Mouse (Mus musculus): ENCODE results near the gene Car11. TPM values are rescaled to one million over a fixed set of nuclear protein-coding genes. Genes with fewer than 3 reads are reported as not detected.
A peak's percentile ranks its signal among the peaks of the same experiment; 100 is the strongest.

The Car11 gene
- polyA plus RNA-seq, 1 experiment from 2014 or later = 8.8 TPM

DNA sequence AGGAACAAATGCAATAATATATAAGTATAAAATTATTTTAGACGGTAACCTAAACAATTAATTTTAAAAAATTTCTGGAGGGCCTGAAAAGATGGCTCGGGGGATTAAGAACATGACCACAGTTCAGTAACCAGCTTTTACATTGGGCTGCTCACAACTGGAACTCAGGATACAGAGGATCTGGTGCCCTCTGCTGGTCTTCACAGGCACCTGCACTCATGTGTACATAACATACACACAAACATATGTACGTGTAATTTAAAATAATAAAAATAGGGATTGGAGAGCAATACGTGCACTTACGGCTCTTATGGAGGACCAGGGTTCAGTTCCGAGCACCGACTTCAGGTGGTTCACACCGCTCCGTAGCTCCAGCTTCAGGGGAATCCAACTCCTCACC lies 30.7 kb upstream of the Car11 start:
- Histone ChIP-seq H3K36me3 (ENCODE audit: control insufficient read depth, insufficient read depth, low read length) (no peaks in the 10 kb centered on the region), H3K4me2 (replicated peaks; ENCODE audit: low read depth, low read length) (no peak overlapping the region), H3K9ac (ENCODE audit: low read depth, low read length) (no peak overlapping the region), H3K4me1 (replicated peaks; ENCODE audit: control insufficient read depth, insufficient read depth, low read length) (no peaks in the 10 kb centered on the region), H3K27me3 (ENCODE audit: control insufficient read depth, insufficient read depth, low read length) (no peaks in the 10 kb centered on the region), H3K9me3 (ENCODE audit: control insufficient read depth, low read length) (no peaks in the 10 kb centered on the region), H3K27ac (ENCODE audit: low read depth, low read length) (no peak overlapping the region), H3K4me3 (ENCODE audit: low read depth, low read length) (no peak overlapping the region)
- WGBS = 95% methylated on average over 9 of the region's 9 CpGs
- ATAC-seq (ENCODE audit: low FRiP score) = no peak
- DNase-seq (ENCODE audit: low spot score) = no peak

DNA sequence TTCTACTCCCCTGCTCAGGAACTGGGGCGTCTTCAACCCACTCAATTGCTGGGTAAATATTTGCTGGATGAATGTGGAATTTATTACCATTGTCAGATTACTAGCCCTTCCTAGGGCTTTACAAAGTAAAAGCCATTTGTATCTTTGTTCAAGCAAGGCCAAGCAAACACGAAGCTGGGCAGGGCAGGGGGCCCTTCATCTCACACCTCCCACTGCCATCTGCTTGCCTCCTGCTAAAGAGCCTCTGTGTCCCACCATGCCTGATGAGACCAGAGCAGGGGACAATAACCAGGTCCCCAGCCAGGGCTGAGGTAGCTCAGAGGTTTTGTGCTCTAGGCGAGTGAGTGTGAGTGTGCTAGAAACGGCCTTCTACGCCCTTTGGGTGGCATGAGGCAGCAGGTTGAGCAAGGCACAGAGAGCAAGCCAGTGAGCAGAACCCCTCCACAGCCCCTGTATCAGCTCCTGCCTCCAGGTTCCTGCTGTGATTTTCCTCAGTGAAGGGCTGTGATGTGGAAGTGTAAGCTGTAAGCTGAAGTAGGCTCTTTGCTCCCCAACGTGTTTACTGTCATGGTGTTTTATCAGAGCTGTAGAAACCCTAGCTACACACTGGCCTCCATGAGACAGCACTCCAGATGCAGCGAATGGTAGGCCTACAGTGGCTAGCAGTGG lies 21.9 kb upstream of the Car11 start:
- Histone ChIP-seq H3K4me2 (replicated peaks; ENCODE audit: low read depth, low read length) (no peak overlapping the region), H3K4me1 (replicated peaks; ENCODE audit: control insufficient read depth, insufficient read depth, low read length) (no peaks in the 10 kb centered on the region), H3K36me3 (ENCODE audit: control insufficient read depth, insufficient read depth, low read length) (no peaks in the 10 kb centered on the region), H3K9me3 (ENCODE audit: control insufficient read depth, low read length) (no peaks in the 10 kb centered on the region), H3K9ac (ENCODE audit: low read depth, low read length) (no peak overlapping the region), H3K27me3 (ENCODE audit: control insufficient read depth, insufficient read depth, low read length) (no peaks in the 10 kb centered on the region), H3K4me3 (ENCODE audit: low read depth, low read length) (no peak overlapping the region), H3K27ac (ENCODE audit: low read depth, low read length) (no peak overlapping the region)
- ATAC-seq (ENCODE audit: low FRiP score) = no peak
- WGBS = 77% methylated on average over 7 of the region's 7 CpGs
- DNase-seq (ENCODE audit: low spot score) = no peak

DNA sequence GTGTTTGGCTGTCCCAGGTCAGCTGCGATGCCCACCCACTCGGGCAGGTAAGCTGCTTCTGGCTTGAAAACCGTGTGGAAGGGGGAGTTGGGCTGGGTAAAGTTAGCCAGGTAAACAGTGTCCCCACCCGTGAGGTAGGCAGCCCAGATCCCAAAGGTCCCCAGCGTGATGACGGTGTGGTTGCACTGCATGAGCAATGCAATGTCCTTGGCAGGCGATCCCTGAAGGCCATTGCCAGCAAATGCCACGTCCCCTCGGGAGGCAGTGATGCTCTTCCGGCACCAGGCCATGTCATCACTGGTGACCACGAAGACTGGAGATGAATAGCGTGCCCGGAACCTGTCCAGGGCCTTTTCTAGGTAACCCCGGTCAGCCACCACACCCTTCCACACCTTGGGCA lies 21.1 kb upstream of the Car11 start:
- no peaks in the 10 kb centered on the region for H3K27me3 ChIP-seq (ENCODE audit: control insufficient read depth, insufficient read depth, low read length)
- 90% methylated on average over 14 of the region's 14 CpGs for WGBS
- no peak for DNase-seq (ENCODE audit: low spot score)

DNA sequence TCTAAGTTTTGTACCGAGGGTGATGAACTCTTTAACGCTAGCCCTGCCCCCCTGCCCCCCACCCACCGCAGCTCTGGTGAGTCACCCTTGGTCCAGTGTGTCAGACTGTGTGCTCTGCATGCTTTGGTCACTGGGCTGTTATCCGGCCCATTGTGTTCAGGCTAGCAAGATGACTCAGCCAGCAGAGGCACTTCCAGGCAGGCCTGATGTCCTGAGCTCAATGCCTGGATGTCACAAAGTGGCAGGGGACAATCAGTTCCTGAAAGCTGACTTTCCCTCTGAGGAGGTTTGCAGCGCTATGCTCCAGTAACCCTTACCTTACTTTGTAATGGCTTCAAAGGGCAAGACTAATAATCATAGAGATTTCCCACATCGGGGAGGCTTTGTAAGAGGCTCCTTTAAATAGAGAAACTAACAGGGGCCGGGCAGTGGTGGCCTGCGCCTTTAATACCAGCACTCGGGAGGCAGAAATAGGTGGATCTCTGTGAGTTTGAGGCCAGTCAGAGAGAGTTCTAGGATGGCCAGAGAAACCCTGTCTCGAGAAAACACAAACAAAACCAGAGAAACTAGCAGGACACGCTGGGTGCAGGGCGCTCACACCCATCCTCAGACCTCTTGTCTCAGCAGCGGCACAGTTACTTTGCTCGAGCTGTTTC lies 19.5 kb upstream of the Car11 start:
- DNase-seq (ENCODE audit: low spot score) (no peak), ATAC-seq (ENCODE audit: low FRiP score) (no peak)
- H3K27me3 ChIP-seq (ENCODE audit: control insufficient read depth, insufficient read depth, low read length) = no peaks in the 10 kb centered on the region
- no peak overlapping the region for H3K4me3 ChIP-seq (ENCODE audit: low read depth, low read length)
- no peak overlapping the region for H3K4me2 ChIP-seq (replicated peaks; ENCODE audit: low read depth, low read length)
- H3K9me3 ChIP-seq (ENCODE audit: control insufficient read depth, low read length) = no peaks in the 10 kb centered on the region
- no peaks in the 10 kb centered on the region for H3K36me3 ChIP-seq (ENCODE audit: control insufficient read depth, insufficient read depth, low read length)
- no peak overlapping the region for H3K9ac ChIP-seq (ENCODE audit: low read depth, low read length)
- no peaks in the 10 kb centered on the region for H3K4me1 ChIP-seq (replicated peaks; ENCODE audit: control insufficient read depth, insufficient read depth, low read length)
- H3K27ac ChIP-seq (ENCODE audit: low read depth, low read length) = no peak overlapping the region
- 68% methylated on average over 14 of the region's 14 CpGs for WGBS

More for the DNA sequence above, 21.1 kb upstream of the Car11 start:
- ATAC-seq (ENCODE audit: low FRiP score) = no peak
- no peak overlapping the region for H3K4me2 ChIP-seq (replicated peaks; ENCODE audit: low read depth, low read length)
- H3K4me1 ChIP-seq (replicated peaks; ENCODE audit: control insufficient read depth, insufficient read depth, low read length) = no peaks in the 10 kb centered on the region
- H3K9ac ChIP-seq (ENCODE audit: low read depth, low read length) = no peak overlapping the region
- no peaks in the 10 kb centered on the region for H3K36me3 ChIP-seq (ENCODE audit: control insufficient read depth, insufficient read depth, low read length)
- H3K9me3 ChIP-seq (ENCODE audit: control insufficient read depth, low read length) = no peaks in the 10 kb centered on the region
- no peak overlapping the region for H3K27ac ChIP-seq (ENCODE audit: low read depth, low read length)
- no peak overlapping the region for H3K4me3 ChIP-seq (ENCODE audit: low read depth, low read length)

DNA sequence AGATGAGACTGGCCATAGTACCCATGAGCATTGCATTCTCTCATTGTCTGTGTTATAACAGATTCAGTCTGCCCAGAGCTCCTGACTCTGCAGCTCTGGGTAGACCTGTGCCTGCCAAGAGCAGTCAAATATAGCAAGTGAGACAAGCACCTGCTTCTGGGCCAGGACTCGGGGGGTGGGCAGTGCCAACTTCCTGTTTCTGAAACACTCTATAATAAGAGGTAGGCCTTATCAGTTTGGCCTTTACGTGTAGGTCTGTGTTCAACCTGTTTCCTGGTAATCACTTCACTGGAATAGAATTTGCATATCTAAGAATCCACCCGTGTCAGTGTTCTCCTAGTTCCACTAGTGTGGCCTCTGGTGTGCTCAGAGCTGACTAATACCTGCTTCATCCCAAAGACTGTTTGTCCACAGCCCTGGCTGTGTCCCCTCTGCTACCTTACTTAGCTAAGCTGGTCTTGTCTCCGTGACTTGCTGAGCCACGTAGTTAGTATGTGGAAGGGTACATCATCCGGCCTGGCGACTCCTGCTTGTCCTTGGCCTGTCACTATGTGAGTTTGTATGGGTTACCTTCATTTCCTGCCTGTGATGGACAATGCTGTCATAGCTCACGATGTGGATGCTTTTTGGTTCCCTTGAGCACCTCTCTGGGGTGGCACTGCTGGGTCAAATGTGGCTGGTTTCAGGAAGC lies 18.5 kb upstream of the Car11 start:
- H3K4me1 ChIP-seq (replicated peaks; ENCODE audit: control insufficient read depth, insufficient read depth, low read length) = peaks cover under 1% of the 10 kb centered on the region
- no peak overlapping the region for H3K27ac ChIP-seq (ENCODE audit: low read depth, low read length)
- no peak overlapping the region for H3K9ac ChIP-seq (ENCODE audit: low read depth, low read length)
- WGBS = 88% methylated on average over 8 of the region's 8 CpGs
- DNase-seq (ENCODE audit: low spot score) (no peak), ATAC-seq (ENCODE audit: low FRiP score) (no peak)
- H3K36me3 ChIP-seq (ENCODE audit: control insufficient read depth, insufficient read depth, low read length) = no peaks in the 10 kb centered on the region
- H3K4me3 ChIP-seq (ENCODE audit: low read depth, low read length) = no peak overlapping the region
- H3K27me3 ChIP-seq (ENCODE audit: control insufficient read depth, insufficient read depth, low read length) = no peaks in the 10 kb centered on the region
- H3K9me3 ChIP-seq (ENCODE audit: control insufficient read depth, low read length) = no peaks in the 10 kb centered on the region
- no peak overlapping the region for H3K4me2 ChIP-seq (replicated peaks; ENCODE audit: low read depth, low read length)

DNA sequence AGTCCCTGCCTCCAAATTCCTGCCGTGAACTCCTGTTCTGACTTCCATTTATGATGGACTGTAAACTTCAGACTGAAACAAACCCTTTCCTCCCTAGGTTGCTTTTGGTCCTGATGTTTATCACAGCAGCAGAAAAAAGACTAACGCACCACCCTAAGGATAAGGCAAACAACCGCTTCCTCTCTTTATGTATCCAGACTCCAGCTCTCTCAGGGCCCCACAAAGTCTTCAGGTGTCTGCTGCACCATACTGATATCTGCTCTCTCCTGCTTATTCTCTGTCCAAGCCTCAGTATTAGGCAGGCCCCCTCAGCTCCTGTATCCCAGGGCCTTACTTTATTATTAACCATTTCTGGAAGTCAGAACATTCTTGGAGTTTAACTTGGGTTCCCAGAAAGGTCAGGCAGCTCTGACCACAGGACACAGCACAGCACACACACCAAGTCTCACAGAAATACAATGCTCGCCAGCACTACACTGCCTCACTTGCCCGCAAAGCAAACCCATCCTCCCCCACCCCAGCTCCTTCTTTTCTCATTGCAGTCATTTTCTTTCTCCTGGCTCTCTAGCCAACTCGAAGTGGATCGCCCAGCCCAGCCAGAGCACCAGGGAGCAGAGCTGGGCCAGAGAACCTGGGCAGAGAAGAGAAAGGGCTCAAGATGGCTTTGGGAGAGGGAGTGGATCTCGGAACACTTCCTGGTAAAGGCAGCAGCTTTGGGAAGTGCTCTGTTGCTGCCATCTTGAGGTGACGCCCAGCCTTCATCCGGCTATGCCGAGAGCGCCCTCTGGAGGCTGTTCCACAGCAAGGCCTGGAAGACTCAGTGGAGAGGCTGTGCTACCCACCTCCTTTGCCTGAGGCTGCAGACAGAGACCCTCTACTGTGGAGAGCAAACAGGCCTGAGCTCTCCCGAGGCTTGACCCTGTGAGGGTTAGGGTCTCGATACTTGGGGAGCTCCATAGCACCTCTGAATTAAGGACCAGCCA lies 17.2 kb upstream of the Car11 start:
- no peaks in the 10 kb centered on the region for H3K36me3 ChIP-seq (ENCODE audit: control insufficient read depth, insufficient read depth, low read length)
- H3K27me3 ChIP-seq (ENCODE audit: control insufficient read depth, insufficient read depth, low read length) = no peaks in the 10 kb centered on the region
- peak overlapping the region; percentile 40; the same call in 1 of the 2 replicates for H3K9ac ChIP-seq (ENCODE audit: low read depth, low read length)
- peak; percentile 96 for DNase-seq (ENCODE audit: low spot score)
- no peak overlapping the region for H3K27ac ChIP-seq (ENCODE audit: low read depth, low read length)
- peaks cover 3% of the 10 kb centered on the region for H3K4me1 ChIP-seq (replicated peaks; ENCODE audit: control insufficient read depth, insufficient read depth, low read length)
- H3K4me3 ChIP-seq (ENCODE audit: low read depth, low read length) = no peak overlapping the region
- peak; percentile 86 for ATAC-seq (ENCODE audit: low FRiP score)
- WGBS = 30% methylated on average over 14 of the region's 14 CpGs
- no peaks in the 10 kb centered on the region for H3K9me3 ChIP-seq (ENCODE audit: control insufficient read depth, low read length)
- no peak overlapping the region for H3K4me2 ChIP-seq (replicated peaks; ENCODE audit: low read depth, low read length)

DNA sequence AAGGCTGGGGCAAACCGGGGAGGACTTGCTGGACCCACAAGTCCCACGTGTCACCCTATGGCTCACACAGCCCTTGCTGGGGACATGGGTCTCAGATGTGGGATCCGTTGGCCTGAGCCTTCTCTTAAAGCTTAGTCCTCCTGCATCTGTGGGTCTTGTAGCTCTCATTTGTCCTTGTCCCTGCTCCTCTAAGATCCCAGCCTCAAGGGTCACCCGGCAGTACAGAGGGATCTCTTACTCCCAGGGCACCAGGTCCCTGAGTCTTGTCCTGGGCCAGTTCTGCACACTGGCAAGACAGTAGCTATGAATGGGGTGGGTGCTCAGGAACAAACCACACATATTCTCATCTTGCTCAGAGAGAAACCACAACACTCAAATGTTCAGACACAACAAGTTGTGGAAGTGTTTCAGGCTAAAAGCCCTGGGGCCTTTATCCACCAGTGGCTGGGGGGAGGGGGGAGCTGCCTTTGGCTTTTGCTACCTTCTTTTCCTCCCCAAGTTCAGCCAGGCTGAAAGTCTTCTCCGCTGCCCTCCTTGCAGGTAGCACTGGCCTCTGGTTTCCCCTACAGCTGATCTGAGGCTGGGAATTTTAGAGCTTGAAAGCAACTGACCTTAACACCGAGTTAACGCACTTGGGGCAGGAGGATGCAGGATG lies 16.1 kb upstream of the Car11 start, which contains the start of gene Ntn5:
Ntn5 (plus strand) TSS at position 627 of the 655 bp plus-strand sequence.
- no peaks in the 10 kb centered on the region for H3K27me3 ChIP-seq (ENCODE audit: control insufficient read depth, insufficient read depth, low read length)
- ATAC-seq (ENCODE audit: low FRiP score) = no peak
- no peak within 1 kb of the TSS for H3K4me2 ChIP-seq (replicated peaks; ENCODE audit: low read depth, low read length)
- no peaks in the 10 kb centered on the region for H3K9me3 ChIP-seq (ENCODE audit: control insufficient read depth, low read length)
- no peak within 1 kb of the TSS for H3K27ac ChIP-seq (ENCODE audit: low read depth, low read length)
- H3K4me1 ChIP-seq (replicated peaks; ENCODE audit: control insufficient read depth, insufficient read depth, low read length) = peaks cover 3% of the 10 kb centered on the region
- 76% methylated on average over 7 of the region's 7 CpGs for WGBS
- no peak within 1 kb of the TSS for H3K9ac ChIP-seq (ENCODE audit: low read depth, low read length)
- no peak for DNase-seq (ENCODE audit: low spot score)
- H3K36me3 ChIP-seq (ENCODE audit: control insufficient read depth, insufficient read depth, low read length) = no peaks in the 10 kb centered on the region
- no peak within 1 kb of the TSS for H3K4me3 ChIP-seq (ENCODE audit: low read depth, low read length)

DNA sequence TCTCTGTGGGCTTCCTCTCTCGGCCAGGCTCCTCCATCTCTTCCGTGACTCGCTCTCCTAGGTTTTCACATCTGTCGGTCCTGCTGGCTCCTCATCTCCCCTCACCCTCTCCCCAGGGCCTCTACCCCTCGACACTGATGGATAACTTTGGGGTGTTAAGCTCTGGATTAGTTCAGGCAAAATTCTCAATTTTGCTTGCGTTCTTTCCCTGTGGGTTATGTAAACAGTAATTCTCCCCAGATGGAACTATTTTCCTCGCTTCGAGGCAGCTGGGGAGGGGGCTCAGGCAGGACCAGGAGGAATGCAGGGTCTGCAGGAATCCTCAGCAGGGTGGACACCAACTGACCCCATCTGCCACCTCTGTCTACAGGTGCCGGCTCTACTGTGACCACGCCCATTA lies 13.8 kb upstream of the Car11 start:
- DNase-seq (ENCODE audit: low spot score) (no peak), ATAC-seq (ENCODE audit: low FRiP score) (no peak)
- Histone ChIP-seq H3K9me3 (ENCODE audit: control insufficient read depth, low read length) (no peaks in the 10 kb centered on the region), H3K36me3 (ENCODE audit: control insufficient read depth, insufficient read depth, low read length) (no peaks in the 10 kb centered on the region), H3K4me3 (ENCODE audit: low read depth, low read length) (no peak overlapping the region), H3K27me3 (ENCODE audit: control insufficient read depth, insufficient read depth, low read length) (no peaks in the 10 kb centered on the region), H3K4me2 (replicated peaks; ENCODE audit: low read depth, low read length) (no peak overlapping the region), H3K9ac (ENCODE audit: low read depth, low read length) (no peak overlapping the region), H3K27ac (ENCODE audit: low read depth, low read length) (no peak overlapping the region), H3K4me1 (replicated peaks; ENCODE audit: control insufficient read depth, insufficient read depth, low read length) (peaks cover 3% of the 10 kb centered on the region)
- WGBS = 47% methylated on average over 10 of the region's 10 CpGs

Measured in hindbrain, embryonic 11.5 days (tissue).